Mouse (Mus musculus): ENCODE measurements around the gene Sorcs2. TPM values are rescaled to one million over a fixed set of nuclear protein-coding genes. Genes with fewer than 3 reads are reported as not detected.

Gene Sorcs2
- polyA plus RNA-seq, 1 experiment from 2014 or later, result 14.8 TPM

DNA sequence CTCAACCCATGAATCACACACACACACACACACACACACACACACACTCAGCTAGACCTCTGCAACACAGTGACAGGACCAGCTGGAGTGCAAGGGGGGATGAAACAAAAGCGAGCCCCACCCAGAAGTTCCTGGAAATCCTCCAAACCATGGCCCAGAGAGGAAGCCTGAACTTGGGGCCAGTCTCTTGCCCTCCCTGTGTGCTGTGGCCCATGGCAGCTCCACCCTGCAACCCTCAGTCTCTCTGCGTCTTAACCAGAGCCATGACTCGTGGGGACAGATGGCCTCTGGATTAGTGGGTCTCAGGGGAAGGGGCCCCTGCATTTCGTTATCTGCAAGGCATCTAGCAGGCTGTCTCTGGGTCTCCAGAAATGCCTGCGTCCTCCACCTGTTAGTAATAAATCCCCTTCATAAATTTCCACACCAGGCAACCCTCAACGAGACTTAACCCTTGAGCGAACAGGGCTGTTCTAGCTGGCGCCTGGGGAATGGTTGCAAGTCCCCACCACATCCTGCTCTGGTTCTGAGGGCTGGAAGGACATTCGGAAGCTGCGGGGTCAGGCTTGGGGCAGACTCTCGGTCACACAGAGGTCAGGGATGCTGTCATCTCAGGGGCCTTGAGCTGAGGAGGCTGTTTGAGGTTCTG, 24.6 kb downstream of the Sorcs2 start:
- Histone ChIP-seq H3K36me3 (no peaks in the 10 kb centered on the region), H3K9me3 (no peaks in the 10 kb centered on the region), H3K27ac (peak overlapping the region; percentile 62), H3K9ac (no peak overlapping the region), H3K4me2 (peak overlapping the region; percentile 37), H3K27me3 (no peaks in the 10 kb centered on the region), H3K4me1 (peaks cover 88% of the 10 kb centered on the region), H3K4me3 (no peak overlapping the region)
- no peak for ATAC-seq (ENCODE audit: insufficient number of reproducible peaks, insufficient read depth, low FRiP score, low TSS enrichment, low read depth)
- WGBS, result 9% methylated on average over 11 of the region's 11 CpGs

DNA sequence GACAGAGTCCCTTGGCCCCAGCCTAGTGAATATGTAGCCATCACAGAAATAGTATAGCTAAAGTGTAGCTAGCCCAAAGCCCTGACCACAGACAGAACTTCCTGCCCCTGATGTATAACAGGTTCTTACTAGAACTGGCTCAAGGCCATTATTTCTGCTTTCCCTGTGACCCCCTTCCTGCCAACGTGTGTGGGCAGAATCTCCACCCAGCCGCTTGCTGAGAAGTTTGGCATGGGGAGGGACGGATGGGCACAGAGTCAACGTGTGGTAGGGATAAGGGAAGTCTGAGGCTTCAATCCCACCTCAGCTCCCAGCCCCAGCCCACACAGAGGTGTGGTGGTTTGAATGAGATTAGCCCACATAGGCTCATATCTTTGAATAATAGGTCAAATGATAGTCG, 26.2 kb downstream of the Sorcs2 start:
- ATAC-seq (ENCODE audit: insufficient number of reproducible peaks, insufficient read depth, low FRiP score, low TSS enrichment, low read depth), result no peak
- Histone ChIP-seq H3K27me3 (no peaks in the 10 kb centered on the region), H3K4me2 (no peak overlapping the region), H3K27ac (no peak overlapping the region), H3K9me3 (no peaks in the 10 kb centered on the region), H3K4me1 (peaks cover 87% of the 10 kb centered on the region), H3K36me3 (no peaks in the 10 kb centered on the region), H3K9ac (no peak overlapping the region), H3K4me3 (no peak overlapping the region)
- 73% methylated on average over 5 of the region's 5 CpGs for WGBS

DNA sequence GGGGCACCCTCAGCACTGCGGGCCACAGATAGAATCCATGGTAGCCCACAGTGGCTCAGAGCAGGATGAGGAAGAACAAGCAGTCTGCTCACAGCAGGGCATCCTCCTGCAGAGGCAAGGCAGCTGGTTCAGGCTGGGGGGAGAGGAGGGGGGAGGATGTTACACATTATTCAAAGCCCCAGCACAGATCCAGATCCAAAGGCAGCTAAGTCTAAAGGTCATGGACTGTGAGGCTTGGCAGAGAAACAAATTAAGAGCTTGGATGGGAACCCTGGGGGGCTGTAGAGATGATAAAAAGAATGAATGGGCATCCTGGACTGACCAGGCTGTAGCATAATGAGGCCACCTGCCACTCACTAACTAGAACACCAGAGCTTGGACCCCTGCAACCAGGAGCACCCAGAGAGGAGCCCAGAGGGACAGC, 28.7 kb downstream of the Sorcs2 start:
- H3K9me3 ChIP-seq, result no peaks in the 10 kb centered on the region
- H3K27me3 ChIP-seq, result no peaks in the 10 kb centered on the region
- H3K27ac ChIP-seq, result no peak overlapping the region
- no peak for ATAC-seq (ENCODE audit: insufficient number of reproducible peaks, insufficient read depth, low FRiP score, low TSS enrichment, low read depth)
- H3K4me2 ChIP-seq, result no peak overlapping the region
- H3K4me3 ChIP-seq, result no peak overlapping the region
- no peaks in the 10 kb centered on the region for H3K36me3 ChIP-seq
- H3K9ac ChIP-seq, result no peak overlapping the region
- 50% methylated on average over 1 of the region's 1 CpGs for WGBS
- peaks cover 72% of the 10 kb centered on the region for H3K4me1 ChIP-seq

DNA sequence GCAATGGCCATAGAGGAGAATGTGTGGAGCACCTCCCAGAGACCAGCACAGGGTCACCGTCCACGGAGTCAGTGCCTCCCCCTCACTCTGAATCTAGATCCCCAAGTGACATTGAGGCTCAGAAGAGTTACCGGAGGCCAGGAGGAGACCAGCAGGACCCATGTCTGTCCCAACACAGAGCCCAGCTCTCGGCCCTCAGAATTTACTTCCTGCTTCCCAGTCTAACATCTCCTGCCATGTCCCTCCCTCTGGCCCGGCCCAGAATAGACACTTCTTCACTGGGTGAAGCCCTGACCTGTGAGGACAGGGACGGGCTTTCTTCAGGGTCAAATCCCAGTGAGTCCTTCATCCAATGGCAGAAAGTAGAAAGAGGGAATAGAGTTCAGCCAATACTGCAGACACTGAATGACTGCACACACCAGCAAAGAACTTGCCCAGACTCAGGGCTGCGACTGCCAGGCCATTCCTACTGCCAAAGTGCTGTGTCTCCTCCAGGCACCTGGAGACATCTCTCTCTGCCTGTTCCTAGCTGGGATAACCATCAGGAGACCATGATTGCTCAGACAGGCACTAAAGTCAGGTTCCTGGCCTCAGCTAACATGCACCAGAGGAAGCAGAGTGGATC, 29.3 kb downstream of the Sorcs2 start:
- Histone ChIP-seq H3K36me3 (no peaks in the 10 kb centered on the region), H3K4me2 (no peak overlapping the region), H3K4me1 (peaks cover 66% of the 10 kb centered on the region), H3K4me3 (no peak overlapping the region), H3K27ac (no peak overlapping the region), H3K27me3 (no peaks in the 10 kb centered on the region), H3K9me3 (no peaks in the 10 kb centered on the region), H3K9ac (no peak overlapping the region)
- no peak for ATAC-seq (ENCODE audit: insufficient number of reproducible peaks, insufficient read depth, low FRiP score, low TSS enrichment, low read depth)
- WGBS, result 77% methylated on average over 7 of the region's 7 CpGs

DNA sequence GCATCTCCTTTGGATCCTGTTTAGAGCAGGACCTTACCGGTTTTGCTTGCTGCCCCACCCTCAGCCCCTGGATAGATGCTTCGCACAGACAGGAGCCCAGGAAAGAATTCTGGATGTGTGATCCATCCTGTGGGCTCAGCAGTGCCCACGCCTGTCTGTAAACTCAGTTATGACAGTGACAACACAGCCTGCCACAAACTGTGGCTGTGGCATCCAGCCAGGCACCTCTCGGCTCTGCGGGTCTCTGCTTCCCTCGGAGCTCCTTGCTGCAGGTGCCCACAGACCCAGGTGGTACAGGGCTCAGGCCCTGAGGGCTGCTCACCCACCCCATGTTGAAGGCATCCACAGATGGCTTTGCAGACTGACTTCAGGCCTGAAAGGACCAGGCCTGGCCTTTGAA, 30.0 kb downstream of the Sorcs2 start:
- H3K4me1 ChIP-seq, result peaks cover 66% of the 10 kb centered on the region
- no peak for ATAC-seq (ENCODE audit: insufficient number of reproducible peaks, insufficient read depth, low FRiP score, low TSS enrichment, low read depth)
- no peak overlapping the region for H3K27ac ChIP-seq
- no peak overlapping the region for H3K4me2 ChIP-seq
- no peaks in the 10 kb centered on the region for H3K36me3 ChIP-seq
- 75% methylated on average over 6 of the region's 6 CpGs for WGBS
- H3K9me3 ChIP-seq, result no peaks in the 10 kb centered on the region
- H3K9ac ChIP-seq, result no peak overlapping the region
- no peaks in the 10 kb centered on the region for H3K27me3 ChIP-seq
- no peak overlapping the region for H3K4me3 ChIP-seq

DNA sequence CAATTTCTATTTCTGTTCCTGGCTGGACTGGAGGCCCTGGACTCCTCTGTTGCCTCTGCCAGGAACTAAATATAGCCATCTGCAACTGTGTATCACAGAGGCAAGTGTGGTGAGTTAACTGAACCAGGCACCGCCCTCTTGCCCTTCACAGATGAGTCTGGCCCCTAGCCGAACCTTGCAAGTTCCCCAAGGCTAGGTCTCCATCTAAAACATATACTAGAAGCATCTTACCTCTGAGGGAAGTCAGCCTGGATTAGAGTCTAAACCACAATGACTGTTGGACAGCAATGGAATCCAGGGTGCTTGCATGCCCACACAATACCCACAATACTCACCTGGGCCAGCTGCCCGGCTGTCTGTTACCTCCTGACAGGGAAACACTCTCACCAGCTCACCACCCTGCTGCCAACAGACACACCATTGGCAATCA, 30.7 kb downstream of the Sorcs2 start:
- no peak overlapping the region for H3K4me2 ChIP-seq
- no peaks in the 10 kb centered on the region for H3K9me3 ChIP-seq
- no peak overlapping the region for H3K4me3 ChIP-seq
- no peak for ATAC-seq (ENCODE audit: insufficient number of reproducible peaks, insufficient read depth, low FRiP score, low TSS enrichment, low read depth)
- 57% methylated on average over 3 of the region's 3 CpGs for WGBS
- peaks cover 63% of the 10 kb centered on the region for H3K4me1 ChIP-seq
- H3K27me3 ChIP-seq, result no peaks in the 10 kb centered on the region
- H3K27ac ChIP-seq, result peak overlapping the region; percentile 28; the same call in 1 of the 2 replicates
- no peaks in the 10 kb centered on the region for H3K36me3 ChIP-seq
- no peak overlapping the region for H3K9ac ChIP-seq

DNA sequence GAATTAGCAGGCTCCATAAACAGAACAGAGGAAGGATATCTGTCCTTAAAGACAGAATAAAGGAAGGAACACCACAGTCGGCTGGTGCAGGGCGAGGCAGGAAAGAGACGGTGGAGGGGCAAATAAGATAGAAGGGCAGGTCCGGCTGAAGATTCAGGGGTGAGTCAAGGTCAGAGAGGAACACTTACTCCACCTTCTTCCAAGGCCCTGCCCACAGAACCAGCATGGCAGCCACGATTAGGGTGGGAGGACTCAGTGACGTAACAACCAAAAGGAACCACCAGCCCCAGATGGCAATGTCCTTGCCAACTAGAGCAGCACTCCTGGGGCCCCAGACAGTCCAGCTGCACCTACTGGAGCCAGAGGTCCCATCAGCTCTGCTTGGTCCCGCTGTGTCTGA, 36.2 kb downstream of the Sorcs2 start:
- H3K27me3 ChIP-seq, result no peaks in the 10 kb centered on the region
- H3K4me2 ChIP-seq, result no peak overlapping the region
- H3K9me3 ChIP-seq, result no peaks in the 10 kb centered on the region
- peaks cover 45% of the 10 kb centered on the region for H3K4me1 ChIP-seq
- H3K27ac ChIP-seq, result no peak overlapping the region
- H3K9ac ChIP-seq, result no peak overlapping the region
- no peak overlapping the region for H3K4me3 ChIP-seq
- H3K36me3 ChIP-seq, result no peaks in the 10 kb centered on the region
- ATAC-seq (ENCODE audit: insufficient number of reproducible peaks, insufficient read depth, low FRiP score, low TSS enrichment, low read depth), result no peak
- 88% methylated on average over 7 of the region's 7 CpGs for WGBS

DNA sequence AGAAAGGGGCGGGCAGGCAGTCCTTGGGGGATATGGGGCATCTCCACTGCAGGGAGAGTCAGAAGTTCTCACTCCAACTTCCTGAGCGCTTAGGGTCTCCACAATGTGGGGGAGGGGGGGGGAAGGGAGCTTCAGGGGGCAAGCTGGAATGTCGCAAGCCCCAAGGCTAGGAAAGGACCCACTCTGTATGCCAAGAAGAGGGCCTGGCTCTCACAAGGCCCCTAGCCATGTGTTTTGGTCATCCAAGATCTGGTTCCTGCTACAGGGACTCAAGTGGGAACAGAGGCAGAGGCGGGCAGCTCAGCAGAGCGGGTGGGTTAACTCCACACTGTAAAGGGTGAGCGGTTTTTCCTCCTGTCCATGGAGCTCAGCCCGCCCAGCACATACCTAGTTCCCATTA, 37.6 kb downstream of the Sorcs2 start:
- Histone ChIP-seq H3K9me3 (no peaks in the 10 kb centered on the region), H3K36me3 (no peaks in the 10 kb centered on the region), H3K27ac (no peak overlapping the region), H3K4me2 (no peak overlapping the region), H3K4me3 (no peak overlapping the region), H3K9ac (no peak overlapping the region), H3K27me3 (no peaks in the 10 kb centered on the region), H3K4me1 (peaks cover 41% of the 10 kb centered on the region)
- no peak for ATAC-seq (ENCODE audit: insufficient number of reproducible peaks, insufficient read depth, low FRiP score, low TSS enrichment, low read depth)
- WGBS, result 59% methylated on average over 7 of the region's 7 CpGs

DNA sequence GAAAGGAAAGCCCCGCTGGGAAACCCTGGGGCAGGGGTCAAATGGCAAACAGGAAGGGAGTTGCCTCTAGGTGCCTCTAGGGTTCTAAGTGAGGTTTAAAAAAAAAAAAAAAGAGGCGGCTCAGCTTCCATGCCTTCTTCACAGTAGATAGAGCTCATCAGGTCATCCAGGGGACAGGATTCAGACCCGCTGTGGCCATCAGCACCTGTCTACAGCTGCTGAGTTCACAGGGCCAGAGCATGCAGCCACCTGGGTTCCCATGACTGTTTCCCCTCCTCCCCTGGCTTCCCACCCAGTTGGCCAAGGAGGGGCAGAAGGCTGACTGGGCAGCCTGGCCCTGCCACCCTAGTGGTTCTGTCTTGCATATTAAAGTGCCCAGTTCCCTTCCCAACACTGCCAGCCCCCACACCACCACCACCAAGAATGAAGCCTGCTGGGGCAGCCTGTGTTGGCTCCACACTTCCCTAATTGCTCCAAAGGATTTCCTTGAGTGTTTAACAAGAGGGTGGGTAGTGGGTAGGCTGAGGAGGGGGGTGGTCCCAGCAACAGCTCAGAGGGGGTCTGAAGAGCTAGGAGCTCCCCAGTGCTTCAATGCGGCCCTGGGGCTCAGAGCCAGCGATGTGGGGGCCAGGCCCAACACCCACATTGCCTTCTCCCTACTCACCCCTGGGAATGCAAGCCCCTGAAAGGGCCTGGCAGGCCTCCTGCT, 38.2 kb downstream of the Sorcs2 start:
- no peaks in the 10 kb centered on the region for H3K36me3 ChIP-seq
- H3K27me3 ChIP-seq, result no peaks in the 10 kb centered on the region
- no peak overlapping the region for H3K4me2 ChIP-seq
- 43% methylated on average over 5 of the region's 5 CpGs for WGBS
- H3K9me3 ChIP-seq, result no peaks in the 10 kb centered on the region
- no peak overlapping the region for H3K4me3 ChIP-seq
- H3K27ac ChIP-seq, result no peak overlapping the region
- peaks cover 41% of the 10 kb centered on the region for H3K4me1 ChIP-seq
- ATAC-seq (ENCODE audit: insufficient number of reproducible peaks, insufficient read depth, low FRiP score, low TSS enrichment, low read depth), result no peak
- no peak overlapping the region for H3K9ac ChIP-seq

DNA sequence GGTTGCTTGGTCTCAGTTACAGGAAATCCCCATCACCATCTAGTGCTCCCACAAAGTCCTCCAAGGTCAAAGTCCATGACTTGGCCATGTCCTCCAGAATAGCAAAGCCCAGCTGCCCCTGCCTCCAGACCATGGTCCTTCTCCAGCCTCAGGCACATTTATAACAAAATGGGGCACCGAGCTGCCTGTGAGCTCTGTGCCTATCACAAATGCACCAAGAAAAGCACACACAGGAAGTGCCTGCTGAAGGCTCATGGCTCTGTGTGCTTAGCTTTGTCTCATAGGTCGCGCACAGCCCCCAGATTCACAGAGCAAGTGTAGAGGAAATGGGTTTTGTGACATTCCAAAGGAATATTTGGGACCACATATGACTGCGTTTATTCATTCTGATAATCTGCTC, 39.8 kb downstream of the Sorcs2 start:
- Histone ChIP-seq H3K4me3 (no peak overlapping the region), H3K9ac (no peak overlapping the region), H3K4me1 (peaks cover 44% of the 10 kb centered on the region), H3K4me2 (no peak overlapping the region), H3K27ac (no peak overlapping the region), H3K27me3 (no peaks in the 10 kb centered on the region), H3K36me3 (no peaks in the 10 kb centered on the region), H3K9me3 (no peaks in the 10 kb centered on the region)
- ATAC-seq (ENCODE audit: insufficient number of reproducible peaks, insufficient read depth, low FRiP score, low TSS enrichment, low read depth), result no peak
- WGBS, result 71% methylated on average over 4 of the region's 4 CpGs

DNA sequence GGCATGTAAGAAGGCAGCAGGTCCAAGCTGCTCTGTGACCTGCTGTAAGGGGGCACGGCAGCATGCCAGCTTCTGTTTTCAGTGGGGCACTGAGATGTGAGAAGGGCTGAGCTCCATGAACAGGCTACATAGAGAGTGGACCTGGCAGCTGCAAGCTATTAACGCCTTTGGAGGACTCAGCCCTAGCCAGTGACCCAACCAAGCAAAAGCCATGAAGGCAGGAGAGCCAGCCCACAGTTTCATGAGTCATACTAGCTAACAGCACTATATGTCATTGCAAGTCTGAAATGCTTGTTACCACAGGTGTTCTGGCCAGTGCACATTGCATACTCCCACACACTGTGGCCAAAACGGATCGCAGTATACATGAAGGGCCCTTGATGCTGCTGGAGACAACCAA, 41.3 kb downstream of the Sorcs2 start:
- H3K27ac ChIP-seq, result no peak overlapping the region
- H3K4me3 ChIP-seq, result no peak overlapping the region
- WGBS, result 87% methylated on average over 4 of the region's 4 CpGs
- no peak overlapping the region for H3K4me2 ChIP-seq
- H3K27me3 ChIP-seq, result no peaks in the 10 kb centered on the region
- no peaks in the 10 kb centered on the region for H3K36me3 ChIP-seq
- H3K9ac ChIP-seq, result no peak overlapping the region
- no peak for ATAC-seq (ENCODE audit: insufficient number of reproducible peaks, insufficient read depth, low FRiP score, low TSS enrichment, low read depth)
- no peaks in the 10 kb centered on the region for H3K9me3 ChIP-seq
- peaks cover 36% of the 10 kb centered on the region for H3K4me1 ChIP-seq

DNA sequence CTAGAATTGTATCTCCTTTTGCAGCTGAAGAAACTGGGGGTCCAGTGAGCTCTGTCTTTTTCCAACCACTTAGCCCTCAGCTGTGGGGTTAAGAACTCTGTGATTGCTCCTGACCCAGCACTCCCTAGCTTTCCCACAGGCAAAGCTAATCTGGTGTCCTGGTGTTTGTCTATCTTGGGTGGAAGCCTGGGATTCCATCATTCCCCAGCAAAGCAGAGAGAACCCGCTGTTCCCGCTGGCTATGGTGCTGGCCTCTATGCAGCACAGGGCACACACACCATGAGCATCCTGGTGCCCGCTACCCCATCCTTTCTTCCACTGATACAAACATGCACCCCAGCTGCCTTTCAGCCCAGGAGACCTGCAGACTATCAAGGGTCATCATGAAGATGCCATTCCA, 42.3 kb downstream of the Sorcs2 start:
- ATAC-seq (ENCODE audit: insufficient number of reproducible peaks, insufficient read depth, low FRiP score, low TSS enrichment, low read depth), result no peak
- Histone ChIP-seq H3K4me3 (no peak overlapping the region), H3K4me1 (peaks cover 33% of the 10 kb centered on the region), H3K27ac (no peak overlapping the region), H3K9me3 (no peaks in the 10 kb centered on the region), H3K9ac (no peak overlapping the region; the same call in 1 of the 2 replicates), H3K36me3 (no peaks in the 10 kb centered on the region), H3K27me3 (no peaks in the 10 kb centered on the region), H3K4me2 (no peak overlapping the region)
- WGBS, result 90% methylated on average over 3 of the region's 3 CpGs

Data from embryonic facial prominence, embryonic 13.5 days (tissue).